Mouse (Mus musculus) midbrain, embryonic 14.5 days (tissue): ENCODE results near the gene Scin. TPM values are rescaled to one million over a fixed set of nuclear protein-coding genes. Genes with fewer than 3 reads are reported as not detected.

ENCODE experiments used
- ATAC-seq: fragments of 200-750 bp; cut with Nextera tagmentation; 2 replicates; pipeline ENCODE4 v1.8.0; 2017; ENCODE audit warnings: moderate number of reproducible peaks, moderate library complexity; ENCODE audit not compliant: low FRiP score, low TSS enrichment
- DNase-seq: peaks from one replicate; pipeline ENCODE4 v3.0.0-alpha.2; 2015
- H3K27ac ChIP-seq: fragments of 300-500 bp; sonication (generic); replicated peaks from 2 replicates; pipeline ENCODE4 v1.5.1; 2014; ENCODE audit warnings: mild to moderate bottlenecking, low read depth, low read length, moderate library complexity
- H3K27me3 ChIP-seq: fragments of 300-500 bp; sonication (generic); 2 replicates; pipeline ENCODE4 v1.6.1; 2014; ENCODE audit warnings: low read length, control low read depth, mixed read lengths; ENCODE audit not compliant: control insufficient read depth, insufficient read depth
- H3K36me3 ChIP-seq: fragments of 300-500 bp; sonication (generic); 2 replicates; pipeline ENCODE4 v1.6.1; 2014; ENCODE audit warnings: low read length, control low read depth; ENCODE audit not compliant: control insufficient read depth, insufficient read depth
- H3K4me1 ChIP-seq: fragments of 300-500 bp; sonication (generic); 2 replicates; pipeline ENCODE4 v1.6.1; 2014; ENCODE audit warnings: mild to moderate bottlenecking, antibody characterized with exemption, low read length, control low read depth; ENCODE audit not compliant: control insufficient read depth, insufficient read depth
- H3K4me2 ChIP-seq: fragments of 300-500 bp; sonication (generic); 2 replicates; pipeline ENCODE4 v1.6.1; 2014; ENCODE audit warnings: mild to moderate bottlenecking, low read length, moderate library complexity
- H3K4me3 ChIP-seq: fragments of 300-500 bp; sonication (generic); replicated peaks from 2 replicates; pipeline ENCODE4 v1.5.1; 2014; ENCODE audit warnings: low read depth, low read length
- H3K9ac ChIP-seq: fragments of 300-500 bp; sonication (generic); replicated peaks from 2 replicates; pipeline ENCODE4 v1.6.1; 2014; ENCODE audit warnings: mild to moderate bottlenecking, low read length, moderate library complexity
- H3K9me3 ChIP-seq: fragments of 300-500 bp; sonication (generic); 2 replicates; pipeline ENCODE4 v1.6.1; 2016; ENCODE audit warnings: low read length, control low read depth, mixed read lengths; ENCODE audit not compliant: control insufficient read depth
- WGBS: fragments of 180-500 bp; shearing (Covaris S2); extraction: QIAGEN DNeasy Blood & Tissue Kit; methylation state at CpG from one replicate; pipeline ENCODE4 v1.1.7; 2014; 5-methylcytosine and 5-hydroxymethylcytosine counted together
- polyA plus RNA-seq: library from polyadenylated mRNA; unstranded; fragments of >200 nt; fragmentation: Nextera tagmentation; extraction: Ambion mirVana; gene quantifications from 2 replicates; pipeline ENCODE4 v1.2.1, GENCODE M21; 2014

The Scin gene
- polyA plus RNA-seq, 1 experiment from 2014 or later, result 0.11 TPM

DNA sequence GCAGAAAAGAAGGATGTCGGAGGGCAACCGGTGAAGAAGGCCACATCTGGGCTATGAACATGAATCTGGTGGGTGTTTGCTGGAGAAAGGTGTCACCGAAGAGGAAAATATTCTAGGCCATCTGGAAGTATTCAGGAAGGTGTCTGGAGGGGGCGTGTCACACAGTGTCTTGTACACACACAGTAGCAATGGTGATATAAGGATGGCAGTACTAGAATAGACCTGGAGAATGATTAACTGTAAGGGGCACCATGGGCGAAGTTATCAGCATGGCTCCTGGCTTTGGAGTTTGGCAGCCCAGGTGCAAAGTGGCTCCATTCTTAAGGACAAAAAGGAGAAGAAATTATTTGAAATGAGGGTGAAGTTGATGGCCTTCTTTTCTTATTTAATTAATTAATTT is 17.8 kb downstream of the Scin start:
- ATAC-seq (no peak), DNase-seq (no peak)
- Histone ChIP-seq H3K4me2 (no peak overlapping the region), H3K9ac (no peak overlapping the region), H3K36me3 (no peaks in the 10 kb centered on the region), H3K9me3 (no peaks in the 10 kb centered on the region), H3K4me3 (no peak overlapping the region), H3K27me3 (no peaks in the 10 kb centered on the region), H3K27ac (no peak overlapping the region), H3K4me1 (no peaks in the 10 kb centered on the region)
- WGBS, result 93% methylated on average over 5 of the region's 5 CpGs

DNA sequence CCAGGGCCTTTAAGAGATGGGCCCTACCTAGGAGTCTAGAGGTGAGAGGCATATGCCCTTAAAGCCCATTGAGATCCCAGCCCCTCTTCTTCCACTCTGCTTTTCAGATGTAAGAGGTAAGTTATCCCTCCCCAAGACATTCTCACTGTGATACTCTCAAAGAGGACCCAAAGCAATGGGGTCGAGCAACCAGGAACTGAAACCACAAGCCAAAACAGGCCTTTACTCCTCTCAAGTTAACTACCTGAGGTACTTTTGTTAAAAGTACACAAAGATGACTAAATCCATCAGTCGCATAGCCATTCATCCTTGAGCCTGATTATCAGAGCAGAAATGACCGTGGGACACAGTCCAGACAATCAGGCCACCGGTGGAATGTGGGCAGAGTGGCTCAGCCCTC is 19.1 kb downstream of the Scin start:
- no peak for DNase-seq
- H3K4me3 ChIP-seq, result no peak overlapping the region
- H3K4me1 ChIP-seq, result no peaks in the 10 kb centered on the region
- H3K4me2 ChIP-seq, result no peak overlapping the region
- no peak overlapping the region for H3K9ac ChIP-seq
- H3K27me3 ChIP-seq, result no peaks in the 10 kb centered on the region
- WGBS, result 91% methylated on average over 4 of the region's 4 CpGs
- H3K27ac ChIP-seq, result no peak overlapping the region
- H3K36me3 ChIP-seq, result no peaks in the 10 kb centered on the region
- no peaks in the 10 kb centered on the region for H3K9me3 ChIP-seq
- ATAC-seq, result no peak

DNA sequence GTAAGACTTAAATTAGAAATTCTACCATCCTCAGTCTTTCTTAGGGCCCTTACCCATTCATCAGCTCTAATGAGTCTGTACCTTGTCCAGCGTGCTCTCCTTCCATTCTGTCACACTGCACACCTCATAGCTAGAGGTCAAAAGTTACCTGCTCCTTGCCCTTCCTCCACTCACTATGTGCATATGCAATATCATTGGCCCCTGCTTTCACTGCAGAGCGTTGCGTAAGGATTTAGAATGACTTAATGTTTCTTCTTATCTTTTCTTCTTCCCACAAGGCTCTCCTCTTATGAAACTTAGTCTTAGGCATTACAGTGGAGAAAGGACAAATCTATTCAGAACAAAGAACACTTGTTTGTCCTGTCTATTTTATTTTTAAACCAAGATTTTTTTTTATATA is 20.0 kb downstream of the Scin start:
- 83% methylated on average over 3 of the region's 3 CpGs for WGBS
- Histone ChIP-seq H3K27ac (no peak overlapping the region), H3K27me3 (no peaks in the 10 kb centered on the region), H3K9ac (no peak overlapping the region), H3K36me3 (no peaks in the 10 kb centered on the region), H3K9me3 (no peaks in the 10 kb centered on the region), H3K4me3 (no peak overlapping the region), H3K4me2 (no peak overlapping the region), H3K4me1 (no peaks in the 10 kb centered on the region)
- ATAC-seq (no peak), DNase-seq (no peak)

DNA sequence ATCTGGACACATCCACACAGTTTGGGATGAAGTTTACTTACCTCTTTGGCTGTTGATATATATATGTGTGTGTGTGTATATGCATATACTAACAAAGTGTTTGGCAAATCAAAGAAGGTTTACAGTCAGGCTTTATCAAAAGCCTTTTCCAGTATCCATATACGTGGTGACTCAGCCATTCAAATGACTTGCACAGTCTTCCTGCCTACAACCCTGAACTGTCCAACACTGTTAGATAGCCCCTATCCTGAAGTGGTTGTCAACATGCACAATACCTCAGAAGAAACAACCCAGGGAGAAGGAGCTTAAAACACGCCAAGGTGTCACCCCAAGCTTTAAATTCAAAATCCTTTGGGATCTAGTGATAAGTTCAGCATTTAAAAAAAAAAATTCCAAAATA is 20.4 kb downstream of the Scin start:
- 89% methylated on average over 2 of the region's 2 CpGs for WGBS
- DNase-seq (no peak), ATAC-seq (no peak)
- Histone ChIP-seq H3K4me2 (no peak overlapping the region), H3K4me1 (no peaks in the 10 kb centered on the region), H3K27ac (no peak overlapping the region), H3K9ac (no peak overlapping the region), H3K36me3 (no peaks in the 10 kb centered on the region), H3K4me3 (no peak overlapping the region), H3K27me3 (no peaks in the 10 kb centered on the region), H3K9me3 (no peaks in the 10 kb centered on the region)

DNA sequence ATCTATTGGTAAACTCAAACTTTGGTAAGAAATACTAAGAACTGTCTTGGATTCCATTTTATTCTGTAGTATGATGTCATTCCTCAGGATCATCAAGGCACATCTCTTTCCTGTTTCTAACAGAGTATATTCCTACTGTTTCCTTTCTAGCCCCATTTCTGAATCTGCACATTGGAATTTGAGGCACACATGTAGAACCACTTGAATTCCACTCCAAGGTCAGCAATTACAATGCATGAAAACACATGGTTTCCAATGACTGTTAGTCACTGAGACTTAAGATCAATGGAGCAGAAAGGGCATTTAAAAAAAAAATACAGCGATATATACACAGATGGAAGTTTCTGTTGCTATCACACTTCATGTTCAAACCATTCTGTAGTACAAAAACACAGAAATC is 24.8 kb downstream of the Scin start:
- Histone ChIP-seq H3K4me3 (no peak overlapping the region), H3K36me3 (no peaks in the 10 kb centered on the region), H3K9ac (no peak overlapping the region), H3K27me3 (no peaks in the 10 kb centered on the region), H3K27ac (no peak overlapping the region), H3K4me2 (no peak overlapping the region), H3K4me1 (no peaks in the 10 kb centered on the region), H3K9me3 (no peaks in the 10 kb centered on the region)
- 86% methylated on average over 1 of the region's 1 CpGs for WGBS
- no peak for ATAC-seq
- no peak for DNase-seq

DNA sequence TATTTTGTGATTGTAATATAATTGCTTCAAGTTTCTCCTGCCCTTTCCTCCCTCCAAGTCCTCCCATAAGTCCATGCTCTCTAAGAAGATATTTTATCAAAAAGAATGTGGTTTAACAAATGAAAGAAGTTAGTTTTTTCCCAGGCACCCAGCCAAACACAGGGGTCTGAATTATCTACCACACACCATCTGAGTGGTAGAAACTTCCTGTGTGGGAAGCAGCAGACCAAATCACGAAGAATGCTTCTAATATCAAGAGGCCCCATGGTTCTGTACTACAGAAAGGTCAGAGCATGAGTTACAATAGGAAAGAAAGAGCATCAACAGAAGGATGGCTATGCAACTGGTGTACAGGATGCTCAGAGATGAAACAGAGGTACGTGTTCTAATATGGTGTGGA is 25.9 kb downstream of the Scin start:
- DNase-seq (no peak), ATAC-seq (no peak)
- no peak overlapping the region for H3K27ac ChIP-seq
- H3K4me2 ChIP-seq, result no peak overlapping the region
- H3K27me3 ChIP-seq, result no peaks in the 10 kb centered on the region
- H3K4me1 ChIP-seq, result no peaks in the 10 kb centered on the region
- H3K9me3 ChIP-seq, result no peaks in the 10 kb centered on the region
- no peaks in the 10 kb centered on the region for H3K36me3 ChIP-seq
- 82% methylated on average over 2 of the region's 2 CpGs for WGBS
- no peak overlapping the region for H3K9ac ChIP-seq
- no peak overlapping the region for H3K4me3 ChIP-seq

DNA sequence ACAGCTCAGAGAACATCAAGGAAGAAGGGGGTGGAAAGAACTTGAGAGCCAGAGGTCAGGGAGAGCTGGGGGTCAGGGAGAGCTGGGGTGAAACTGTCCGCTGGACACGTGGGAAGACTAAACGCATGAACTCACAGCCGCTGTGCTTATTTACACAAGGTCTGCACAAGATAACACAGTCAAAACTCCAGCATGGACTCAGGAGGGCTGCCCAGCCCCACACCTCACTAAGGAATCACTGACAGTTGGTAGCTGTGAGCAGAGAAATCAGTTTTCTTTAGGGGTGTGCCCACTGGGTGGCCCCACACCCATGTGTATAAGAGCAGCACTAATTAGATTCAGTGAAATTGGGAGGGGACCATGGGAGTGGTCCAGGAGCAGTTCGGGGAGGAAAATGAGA is 27.2 kb downstream of the Scin start:
- 72% methylated on average over 5 of the region's 5 CpGs for WGBS
- H3K9ac ChIP-seq, result no peak overlapping the region
- H3K27me3 ChIP-seq, result no peaks in the 10 kb centered on the region
- ATAC-seq (no peak; the same call in 1 of the 2 replicates), DNase-seq (no peak)
- no peaks in the 10 kb centered on the region for H3K4me1 ChIP-seq
- no peaks in the 10 kb centered on the region for H3K36me3 ChIP-seq
- H3K27ac ChIP-seq, result no peak overlapping the region
- H3K4me3 ChIP-seq, result no peak overlapping the region
- H3K9me3 ChIP-seq, result no peaks in the 10 kb centered on the region
- no peak overlapping the region for H3K4me2 ChIP-seq

DNA sequence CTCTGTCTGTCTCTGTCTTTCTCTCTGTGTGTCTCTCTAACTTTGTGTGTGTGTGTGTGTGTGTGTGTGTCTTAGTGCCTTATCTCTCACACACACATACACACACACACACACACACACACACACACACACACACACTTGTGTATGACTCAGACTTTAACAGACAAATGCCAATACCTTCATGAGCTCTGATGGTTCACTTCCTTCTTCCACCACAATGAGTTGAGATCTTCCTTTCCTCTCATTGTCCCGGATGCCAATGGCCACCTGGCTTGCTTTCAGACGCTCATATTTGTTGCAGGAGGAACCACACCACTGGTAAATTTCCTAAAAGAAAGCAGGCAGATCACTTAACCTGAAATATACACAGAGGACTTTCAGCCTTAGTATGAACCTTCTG is 29.3 kb downstream of the Scin start:
- ATAC-seq (no peak), DNase-seq (no peak)
- 84% methylated on average over 2 of the region's 2 CpGs for WGBS
- Histone ChIP-seq H3K27ac (no peak overlapping the region), H3K9me3 (no peaks in the 10 kb centered on the region), H3K36me3 (no peaks in the 10 kb centered on the region), H3K4me1 (no peaks in the 10 kb centered on the region), H3K4me3 (no peak overlapping the region), H3K4me2 (no peak overlapping the region), H3K9ac (no peak overlapping the region), H3K27me3 (no peaks in the 10 kb centered on the region)

DNA sequence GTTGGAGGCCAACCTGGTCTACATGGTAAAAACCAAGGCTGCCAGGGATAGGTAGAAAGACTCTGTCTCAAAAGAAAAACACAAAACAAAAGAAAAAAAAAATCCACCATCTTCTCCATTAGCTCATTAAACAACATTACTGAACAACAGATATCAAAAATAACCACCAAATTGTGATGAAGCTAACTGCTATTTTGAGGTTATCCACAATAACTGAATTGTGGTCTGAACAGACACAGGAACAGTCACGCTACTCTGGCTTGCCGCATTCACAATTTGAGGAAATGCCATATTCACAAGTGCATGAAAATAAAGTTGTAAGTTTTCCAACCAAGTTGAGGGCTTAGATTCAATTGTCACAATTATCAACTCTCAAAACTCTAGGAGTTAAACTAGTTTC is 31.7 kb downstream of the Scin start:
- Histone ChIP-seq H3K36me3 (no peaks in the 10 kb centered on the region), H3K9me3 (no peaks in the 10 kb centered on the region), H3K27me3 (no peaks in the 10 kb centered on the region), H3K27ac (no peak overlapping the region), H3K4me1 (no peaks in the 10 kb centered on the region), H3K4me3 (no peak overlapping the region), H3K4me2 (no peak overlapping the region), H3K9ac (no peak overlapping the region)
- 96% methylated on average over 2 of the region's 2 CpGs for WGBS
- DNase-seq, result no peak
- ATAC-seq, result no peak
